Mouse (Mus musculus): ENCODE measurements around the gene Sema6d.

GRCm38 (mm10) chr2:124202475-124202990, 112.8 kb downstream of the Sema6d start:
- TF ChIP-seq POLR2A (IDR thresholded peaks at IDR 0.05; ENCODE audit: low read depth, low read length) = no peak
- TF ChIP-seq CTCF (conservative IDR thresholded peaks at IDR 0.05; ENCODE audit: insufficient read depth, insufficient read length, low read depth, low read length) = no peak
